Mouse (Mus musculus) kidney, adult 2 months (tissue): ENCODE measurements at regions not wholly inside any gene's neighbourhood (a gene's known extent, or its start where the extent isn't known, plus 50 kb on each side); places are given as distances from the start of the nearest gene placed in this dataset.

Experiments used
- CTCF ChIP-seq: fragments of 200-500 bp; conservative IDR thresholded peaks from 2 replicates; pipeline ENCODE4 v1.5.1; 2011; ENCODE audit warnings: low read depth, mild to moderate bottlenecking, control low read depth, low read length, moderate library complexity, mixed read lengths; ENCODE audit not compliant: insufficient read depth, insufficient read length
- POLR2A ChIP-seq: fragments of 200-500 bp; IDR thresholded peaks from one replicate; pipeline ENCODE4 v1.6.1; 2011; ENCODE audit warnings: low read depth, low read length, control low read depth

DNA sequence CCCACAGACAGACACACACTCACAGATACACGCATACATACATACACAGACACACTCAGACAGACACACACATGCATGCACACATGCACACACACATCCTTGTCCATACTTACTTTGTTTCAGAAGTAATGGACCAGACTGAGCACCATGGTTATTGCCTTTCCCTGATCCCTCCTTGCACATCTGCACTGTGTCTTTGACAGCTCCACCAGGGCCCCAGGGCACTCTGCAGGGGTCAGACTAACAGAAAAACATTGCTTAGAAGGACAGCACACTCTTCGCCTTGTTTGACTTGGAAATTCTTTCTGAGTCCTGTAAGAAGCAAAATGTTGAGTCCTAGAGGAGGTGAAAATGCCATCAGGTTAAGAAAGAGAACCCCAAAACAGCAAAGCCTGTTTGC, 394.1 kb upstream of the 9430069I07Rik start:
- no peak for TF ChIP-seq POLR2A
- TF ChIP-seq CTCF: no peak
